In the genomic region with DNA sequence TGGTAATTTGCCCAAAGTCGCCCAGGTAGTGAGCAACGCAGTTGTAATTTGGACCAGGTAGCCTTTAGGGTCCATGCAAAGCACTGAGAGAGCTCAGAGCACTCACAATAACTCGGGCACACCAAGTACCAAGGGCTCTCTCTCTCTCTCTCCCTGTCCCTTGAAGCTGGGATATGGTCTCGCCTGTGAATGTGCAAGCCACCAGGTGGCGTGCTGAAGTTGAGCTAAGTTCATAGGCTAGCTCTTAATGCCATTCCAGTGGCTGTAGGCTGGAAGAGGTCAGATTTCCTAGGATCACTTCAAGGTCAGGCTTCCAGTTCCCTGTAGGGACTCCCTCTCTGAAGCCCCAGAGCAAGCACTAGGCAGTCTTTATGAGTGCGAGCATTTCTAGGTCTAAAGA, we compare ENCODE assay signal across 7 mouse cellular contexts.
DNase-seq lines count a peak whose midpoint lies in the region; ATAC-seq and TF ChIP-seq lines count a peak whose summit lies in the region.

No protein-coding gene starts in this region.

- dilution Hi-C loops in CH12.LX (cut with MboI; ENCODE audit: extremely low pct_ligation_motif_present, extremely low pct_unique_long_range_greater_than_20kb, low sequenced_read_pairs): no loop called here

- no peaks in the 10 kb centered on the region for H3K36me3 ChIP-seq in CH12.LX (replicated peaks in 1 of 2; ENCODE audit: control insufficient read depth in 1 of 2, insufficient read depth in 1 of 2, low read length in 1 of 2)
- no peaks in the 10 kb centered on the region for H3K36me3 ChIP-seq in liver, embryonic 14.5 days (replicated peaks; ENCODE audit: control insufficient read depth, insufficient read depth, low read depth)

- no peak for TF ChIP-seq POLR2A in CH12.LX (IDR thresholded peaks at IDR 0.05; ENCODE audit: low read depth, low read length)

- no peak overlapping the region for H3K4me2 ChIP-seq in CH12.LX (ENCODE audit: insufficient read depth, low read depth, poor library complexity, severe bottlenecking)
- H3K4me2 ChIP-seq in liver, embryonic 14.5 days (ENCODE audit: low read depth): no peak overlapping the region

- no peaks in the 10 kb centered on the region for H3K79me2 ChIP-seq in CH12.LX (replicated peaks; ENCODE audit: control insufficient read depth, extremely low read depth, insufficient read depth, poor library complexity, severe bottlenecking)

- DNase-seq in A20 (ENCODE audit: low read depth, low spot score) (peak; percentile 61), CH12.LX (ENCODE audit: extremely low read depth) (peak; percentile 50)
- peak; percentile 6 for DNase-seq in cerebellum, adult 11-12 months
- DNase-seq in frontal cortex, postnatal 36 days (ENCODE audit: low spot score in 2 of 2): peak; percentile 38 to 59
- DNase-seq in kidney, postnatal 10 days: peak; percentile 87
- DNase-seq in liver, embryonic 14.5 days (ENCODE audit: low read depth in 3 of 3, low spot score in 3 of 3): peak; percentile 27 to 28 (median 27)
- peak; percentile 29 for DNase-seq in right cerebral cortex, postnatal 4 days

- peak; percentile 35 to 83; a peak in 3 of 4 replicates for TF ChIP-seq CTCF in CH12.LX (conservative IDR thresholded peaks at IDR 0.05 in 1 of 2, IDR thresholded peaks at IDR 0.05 in 1 of 2; ENCODE audit: low read depth in 2 of 2, low read length in 2 of 2)
- peak; percentile 87 for TF ChIP-seq CTCF in liver, embryonic 14.5 days (IDR thresholded peaks at IDR 0.05; ENCODE audit: low read depth)

- no peak for ATAC-seq in liver, embryonic 14.5 days (ENCODE audit: insufficient read depth)

- no peaks in the 10 kb centered on the region for H3K9me3 ChIP-seq in CH12.LX (replicated peaks; ENCODE audit: low read length)
- no peaks in the 10 kb centered on the region for H3K9me3 ChIP-seq in liver, embryonic 14.5 days (ENCODE audit: control insufficient read depth, low read length)

- no peak overlapping the region for H3K9ac ChIP-seq in CH12.LX (ENCODE audit: insufficient read depth, low read depth)
- no peak overlapping the region for H3K9ac ChIP-seq in liver, embryonic 14.5 days (replicated peaks)

- H3K4me3 ChIP-seq in CH12.LX (replicated peaks in 1 of 3; ENCODE audit: low read depth in 2 of 3, low read length in 2 of 3, poor library complexity in 1 of 3): no peak overlapping the region
- no peak overlapping the region for H3K4me3 ChIP-seq in liver, embryonic 14.5 days (ENCODE audit: insufficient read depth in 1 of 2, low read depth in 2 of 2, low read length in 2 of 2)

- in situ Hi-C loops in CH12.LX (cut with MboI; ENCODE audit: low pct_ligation_motif_present, low pct_unique_long_range_greater_than_20kb, low sequenced_read_pairs): loop anchor here (5.0 kb wide), 1 partner anchor 45 kb away; no protein-coding TSS in a partner anchor

- no peak for TF ChIP-seq EP300 in CH12.LX (IDR thresholded peaks at IDR 0.05; ENCODE audit: low read length)
- no peak for TF ChIP-seq EP300 in liver, embryonic 14.5 days (IDR thresholded peaks at IDR 0.05; ENCODE audit: low read depth)

- H3K27ac ChIP-seq in CH12.LX (ENCODE audit: insufficient read depth, low read depth): no peak overlapping the region
- H3K27ac ChIP-seq in liver, embryonic 14.5 days: no peak overlapping the region

- TF ChIP-seq RAD21 in CH12.LX (IDR thresholded peaks at IDR 0.05; ENCODE audit: low read depth, low read length): peak; percentile 69

- 15% methylated on average over 6 of the region's 6 CpGs for WGBS in liver, embryonic 14.5 days (ENCODE audit: insufficient replicate concordance)

- H3K27me3 ChIP-seq in CH12.LX (replicated peaks): no peaks in the 10 kb centered on the region
- no peaks in the 10 kb centered on the region; the same call in 1 of the 2 replicates for H3K27me3 ChIP-seq in liver, embryonic 14.5 days (ENCODE audit: control insufficient read depth, insufficient read depth, low read length)

- H3K4me1 ChIP-seq in CH12.LX (ENCODE audit: control insufficient read depth in 1 of 2, insufficient read depth in 2 of 2): peaks cover 0 to 4% of the 10 kb centered on the region in 2 experiments; a peak in 2 of 4 replicates
- peaks cover 5 to 7% of the 10 kb centered on the region in 2 experiments for H3K4me1 ChIP-seq in liver, embryonic 14.5 days (replicated peaks; ENCODE audit: control insufficient read depth in 2 of 2, insufficient read depth in 2 of 2, low read length in 1 of 2)

TF ChIP-seq in CH12.LX, 34 proteins besides CTCF, POLR2A, EP300 and RAD21:
- TF ChIP-seq MEF2A (IDR thresholded peaks at IDR 0.05; ENCODE audit: borderline replicate concordance, low read depth, low read length) (no peak), JUN (IDR thresholded peaks at IDR 0.05; ENCODE audit: insufficient read depth, low read depth, low read length) (no peak), MAFK (IDR thresholded peaks at IDR 0.05; ENCODE audit: insufficient replicate concordance, low read length) (no peak), SMC3 (IDR thresholded peaks at IDR 0.05; ENCODE audit: low read depth, low read length) (peak; percentile 95), ZC3H11A (IDR thresholded peaks at IDR 0.05; ENCODE audit: low read depth, low read length) (peak; percentile 39), IRF4 (IDR thresholded peaks at IDR 0.05; ENCODE audit: low read depth, low read length) (no peak)

Comparison
In these comparisons a context has a peak if more than half of its experiments do, and no peak if none do; other contexts are left out.
1. DNase-seq: peak in every context shown above with its lines; median percentile 87 in kidney, postnatal 10 days; 61 in A20; 50 in CH12.LX; 48 in frontal cortex, postnatal 36 days; 29 in right cerebral cortex, postnatal 4 days; 27 in liver, embryonic 14.5 days; 6 in cerebellum, adult 11-12 months.